Mouse (Mus musculus): ENCODE data around the gene Nsun3. TPM values are rescaled to one million over a fixed set of nuclear protein-coding genes. Genes with fewer than 3 reads are reported as not detected.

Gene Nsun3
- total RNA-seq (2023): 9.3 and 9.9 TPM in 2 replicates

GRCm38 (mm10) chr16:62786621-62787331 is at the start of gene Nsun3:
Nsun3 (minus strand) TSS chr16:62786818.

GRCm38 (mm10) chr16:62814491-62814890 is 27.9 kb upstream of the Nsun3 start, which contains the start of gene Stx19:
Stx19 (plus strand) TSS chr16:62814676.

Other genes starting within 250 kb of the Nsun3 start
- 0.25 TPM in 1 of 2 replicates, not detected in the other for gene Stx19, start 27.9 kb upstream of the Nsun3 start, total RNA-seq (2023)
- gene Arl13b, start 60.2 kb upstream of the Nsun3 start, total RNA-seq (2023): 2.4 and 4.6 TPM in 2 replicates
- gene Pros1, start 67.5 kb upstream of the Nsun3 start, total RNA-seq (2023): 2.3 and 4.2 TPM in 2 replicates

Data from neutrophil, adult 65 days (primary cell).